Mouse (Mus musculus) neural tube, embryonic 10.5 days (tissue): ENCODE data around the gene Gm8127.
"Not testable (repeated sequence)": the region's sequence is repeated elsewhere in the genome, so short reads cannot be mapped to it uniquely, and the experiment has no call there.

ENCODE experiments used
- DNase-seq: peaks from one replicate; pipeline ENCODE4 v3.0.0-alpha.2; 2017; ENCODE audit warnings: low spot score; ENCODE audit errors: extremely low spot score

The Gm8127 gene

GRCm38 (mm10) chr14:43293503-43293902, at the start of gene Gm8127:
Gene Gm8127, minus strand, starts transcription at chr14:43293832.
- DNase-seq, result not testable (repeated sequence)

GRCm38 (mm10) chr14:43337646-43338045, 44.0 kb upstream of the Gm8127 start:
- DNase-seq, result not testable (repeated sequence)

- not testable (repeated sequence) for DNase-seq
These were observed 37.8 kb upstream of the Gm8127 start for GRCm38 (mm10) chr14:43331362-43331880.

GRCm38 (mm10) chr14:43328603-43329002, 35.0 kb upstream of the Gm8127 start:
- not testable (repeated sequence) for DNase-seq

- not testable (repeated sequence) for DNase-seq
These were observed 25.9 kb upstream of the Gm8127 start for GRCm38 (mm10) chr14:43319516-43319915.

- DNase-seq, result not testable (repeated sequence)
These were observed 15.0 kb downstream of the Gm8127 start for GRCm38 (mm10) chr14:43278681-43279080.

GRCm38 (mm10) chr14:43278146-43278545, 15.5 kb downstream of the Gm8127 start:
- DNase-seq, result not testable (repeated sequence)

GRCm38 (mm10) chr14:43277468-43277867, 16.2 kb downstream of the Gm8127 start:
- not testable (repeated sequence) for DNase-seq

GRCm38 (mm10) chr14:43275752-43276151, 17.9 kb downstream of the Gm8127 start:
- DNase-seq, result not testable (repeated sequence)

GRCm38 (mm10) chr14:43274986-43275511, 18.6 kb downstream of the Gm8127 start, which contains the start of gene Gm9732:
Gene Gm9732, plus strand, starts transcription at chr14:43275036.
- not testable (repeated sequence) for DNase-seq

- DNase-seq, result not testable (repeated sequence)
These were observed 20.5 kb downstream of the Gm8127 start for GRCm38 (mm10) chr14:43273161-43273560.

- DNase-seq, result not testable (repeated sequence)
These were observed 24.4 kb downstream of the Gm8127 start for GRCm38 (mm10) chr14:43269211-43269610.

- DNase-seq, result not testable (repeated sequence)
These were observed 25.0 kb downstream of the Gm8127 start for GRCm38 (mm10) chr14:43268521-43269084.

- not testable (repeated sequence) for DNase-seq
These were observed 30.2 kb downstream of the Gm8127 start for GRCm38 (mm10) chr14:43263421-43263820.

GRCm38 (mm10) chr14:43258349-43258748, 35.3 kb downstream of the Gm8127 start, which contains the start of gene Gm8126:
Gene Gm8126, plus strand, starts transcription at chr14:43258649.
- DNase-seq, result not testable (repeated sequence)

GRCm38 (mm10) chr14:43256511-43256910, 37.1 kb downstream of the Gm8127 start:
- DNase-seq, result not testable (repeated sequence)

GRCm38 (mm10) chr14:43250549-43251253, 42.9 kb downstream of the Gm8127 start:
- not testable (repeated sequence) for DNase-seq

GRCm38 (mm10) chr14:43249611-43250170, 43.9 kb downstream of the Gm8127 start:
- DNase-seq, result not testable (repeated sequence)
